Mouse (Mus musculus) liver, embryonic 12.5 days (tissue): ENCODE data around the gene Grk5. TPM values are rescaled to one million over a fixed set of nuclear protein-coding genes. Genes with fewer than 3 reads are reported as not detected.
A peak's percentile ranks its signal among the peaks of the same experiment; 100 is the strongest.

Experiments used
- ATAC-seq: fragments of 200-750 bp; cut with Nextera tagmentation; 2 replicates; pipeline ENCODE4 v1.8.0; 2017; ENCODE audit warnings: moderate number of reproducible peaks, mild to moderate bottlenecking, moderate library complexity
- H3K27ac ChIP-seq: fragments of 300-500 bp; sonication (generic); 2 replicates; pipeline ENCODE4 v1.5.1; 2016; ENCODE audit warnings: mild to moderate bottlenecking
- H3K27me3 ChIP-seq: fragments of 300-500 bp; sonication (generic); replicated peaks from 2 replicates; pipeline ENCODE4 v1.6.1; 2016; ENCODE audit warnings: mild to moderate bottlenecking, moderate library complexity
- H3K36me3 ChIP-seq: fragments of 300-500 bp; sonication (generic); 2 replicates; pipeline ENCODE4 v1.6.1; 2016; ENCODE audit warnings: mild to moderate bottlenecking, moderate library complexity
- H3K4me1 ChIP-seq: fragments of 300-500 bp; sonication (generic); 2 replicates; pipeline ENCODE4 v1.6.1; 2016
- H3K4me2 ChIP-seq: fragments of 300-500 bp; sonication (generic); 2 replicates; pipeline ENCODE4 v1.6.1; 2016; ENCODE audit warnings: mild to moderate bottlenecking, moderate library complexity
- H3K4me3 ChIP-seq: fragments of 300-500 bp; sonication (generic); 2 replicates; pipeline ENCODE4 v1.5.1; 2016; ENCODE audit warnings: mild to moderate bottlenecking, moderate library complexity
- H3K9ac ChIP-seq: fragments of 300-500 bp; sonication (generic); 2 replicates; pipeline ENCODE4 v1.6.1; 2016; ENCODE audit warnings: mild to moderate bottlenecking, moderate library complexity
- H3K9me3 ChIP-seq: fragments of 300-500 bp; sonication (generic); replicated peaks from 2 replicates; pipeline ENCODE4 v1.6.1; 2016; ENCODE audit warnings: mild to moderate bottlenecking, moderate library complexity
- whole genome bisulfite sequencing: fragments of 180-500 bp; shearing (Covaris S2); methylation state at CpG from one replicate; pipeline ENCODE4 v1.1.7; 2016; ENCODE audit not compliant: insufficient replicate concordance; 5-methylcytosine and 5-hydroxymethylcytosine counted together
- polyA plus RNA-seq: library from polyadenylated mRNA; unstranded; fragments of >200 nt; fragmentation: Nextera tagmentation; extraction: Ambion mirVana; gene quantifications from 2 replicates; pipeline ENCODE4 v1.2.1, GENCODE M21; 2016

Gene Grk5
- polyA plus RNA-seq, 1 experiment from 2014 or later = 1.5 TPM

DNA sequence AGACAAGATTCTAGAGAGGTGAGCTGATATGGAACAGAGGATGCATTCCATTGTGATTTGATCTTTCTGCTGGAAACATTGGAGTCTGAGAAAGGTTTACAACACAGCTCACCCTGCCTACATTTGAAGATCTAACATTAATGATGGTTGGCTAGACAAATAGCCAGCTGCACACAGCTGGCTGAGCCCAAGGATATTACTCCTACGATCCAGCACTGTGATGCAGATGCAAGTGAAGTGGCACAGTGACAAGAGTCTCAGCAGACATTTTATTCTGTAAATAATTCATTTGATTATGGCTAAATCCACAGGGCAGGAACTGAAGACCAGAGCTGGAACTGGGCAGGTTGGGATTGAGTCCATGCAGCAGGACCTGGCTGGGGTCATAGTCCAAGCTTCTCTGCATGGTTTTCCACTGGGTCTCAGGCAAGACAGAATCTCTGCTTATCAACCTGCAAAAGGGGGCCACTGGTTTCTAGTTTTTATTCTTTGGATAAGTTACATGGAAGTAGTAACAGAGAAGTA is 70.2 kb downstream of the Grk5 start:
- no peak overlapping the region for H3K27ac ChIP-seq
- no peak overlapping the region for H3K9ac ChIP-seq

DNA sequence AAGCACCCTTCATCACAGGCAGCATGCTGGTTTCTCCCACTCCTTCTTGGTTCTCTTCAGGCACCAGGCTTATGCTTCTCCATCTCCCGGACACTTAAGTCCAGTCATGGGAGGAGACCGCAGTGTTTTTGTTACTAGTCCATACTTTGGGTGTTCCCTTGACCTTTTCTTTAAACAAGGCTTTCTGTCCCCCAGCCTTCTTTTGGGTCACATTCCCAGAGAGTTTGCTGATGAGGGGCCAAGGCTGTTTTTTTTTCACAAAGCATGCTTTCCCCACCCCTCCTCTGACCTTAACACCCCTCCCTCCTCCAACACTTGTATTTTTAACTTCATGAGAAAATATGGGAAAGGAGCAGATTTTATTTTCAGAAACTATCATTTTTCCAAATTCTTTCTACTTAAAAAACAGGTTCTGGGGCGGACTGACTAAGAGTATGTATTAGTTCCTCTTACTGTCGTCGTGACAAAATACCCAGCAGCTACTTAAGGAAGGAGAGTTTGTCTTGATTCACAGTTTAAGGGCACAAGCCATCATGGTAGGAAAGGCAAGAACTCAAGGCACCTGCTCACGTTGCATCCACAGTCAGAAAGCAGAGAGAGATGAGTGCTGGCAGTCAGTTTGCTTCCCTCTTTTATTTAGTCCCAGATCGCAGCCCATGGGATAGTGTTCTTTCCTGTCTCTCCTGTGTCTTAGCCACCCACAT is 73.0 kb downstream of the Grk5 start:
- WGBS = 61% methylated on average over 7 of the region's 7 CpGs
- Histone ChIP-seq H3K4me2 (no peak overlapping the region), H3K27ac (no peak overlapping the region), H3K4me3 (no peak overlapping the region), H3K4me1 (no peaks in the 10 kb centered on the region), H3K27me3 (no peaks in the 10 kb centered on the region), H3K36me3 (no peaks in the 10 kb centered on the region), H3K9me3 (no peaks in the 10 kb centered on the region), H3K9ac (no peak overlapping the region)
- ATAC-seq = no peak

More for the DNA sequence above, 70.2 kb downstream of the Grk5 start:
- ATAC-seq = no peak
- Histone ChIP-seq H3K4me2 (no peak overlapping the region), H3K4me1 (no peaks in the 10 kb centered on the region), H3K9me3 (no peaks in the 10 kb centered on the region), H3K4me3 (no peak overlapping the region), H3K27me3 (no peaks in the 10 kb centered on the region), H3K36me3 (no peaks in the 10 kb centered on the region)
- 70% methylated on average over 1 of the region's 1 CpGs for WGBS

DNA sequence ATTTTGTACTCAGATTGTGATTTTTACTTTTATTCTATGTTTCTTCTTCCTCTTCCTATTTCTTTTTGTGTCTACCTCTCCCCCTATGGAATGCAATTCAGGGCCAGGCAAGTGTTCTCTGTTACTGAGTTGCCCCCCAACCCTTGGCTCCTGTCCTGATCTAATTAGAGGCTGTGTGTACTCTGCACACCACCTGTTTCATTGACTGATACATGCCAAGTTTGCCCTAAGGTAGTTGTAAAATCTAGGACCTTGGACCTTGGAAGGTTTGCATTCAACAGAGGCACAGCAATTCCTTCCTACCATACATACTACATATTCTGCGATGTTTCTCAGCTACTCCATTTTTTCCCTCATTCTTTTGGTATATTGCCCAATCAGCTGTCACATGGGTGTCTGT is 78.4 kb downstream of the Grk5 start:
- Histone ChIP-seq H3K27me3 (no peaks in the 10 kb centered on the region), H3K4me1 (no peaks in the 10 kb centered on the region), H3K4me3 (no peak overlapping the region), H3K9me3 (no peaks in the 10 kb centered on the region), H3K27ac (no peak overlapping the region), H3K4me2 (no peak overlapping the region), H3K36me3 (no peaks in the 10 kb centered on the region), H3K9ac (no peak overlapping the region)
- no peak for ATAC-seq
- WGBS = 74% methylated on average over 1 of the region's 1 CpGs

DNA sequence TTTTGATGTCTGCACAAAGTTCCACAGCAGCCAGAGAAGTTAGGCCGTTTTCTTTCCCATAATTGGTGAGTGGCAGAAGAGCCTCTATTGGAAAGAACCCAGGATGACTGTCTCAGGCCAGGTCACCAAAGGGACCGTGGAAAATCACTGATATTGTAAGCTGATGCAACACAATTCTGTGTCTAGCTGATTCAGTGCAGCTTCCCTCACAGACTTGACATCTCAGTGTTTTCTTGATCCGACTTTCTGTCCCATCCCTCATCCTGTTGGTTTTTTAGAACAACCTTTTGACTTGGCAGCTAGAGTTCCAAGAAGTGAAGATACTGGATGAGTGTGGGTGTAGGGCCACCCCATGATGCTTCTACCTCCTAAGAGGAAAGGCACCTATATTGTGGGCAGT is 80.9 kb downstream of the Grk5 start:
- Histone ChIP-seq H3K27ac (no peak overlapping the region), H3K9me3 (no peaks in the 10 kb centered on the region), H3K27me3 (no peaks in the 10 kb centered on the region), H3K9ac (no peak overlapping the region), H3K4me3 (no peak overlapping the region), H3K36me3 (no peaks in the 10 kb centered on the region), H3K4me2 (no peak overlapping the region), H3K4me1 (no peaks in the 10 kb centered on the region)
- 58% methylated on average over 3 of the region's 3 CpGs for WGBS
- no peak for ATAC-seq

DNA sequence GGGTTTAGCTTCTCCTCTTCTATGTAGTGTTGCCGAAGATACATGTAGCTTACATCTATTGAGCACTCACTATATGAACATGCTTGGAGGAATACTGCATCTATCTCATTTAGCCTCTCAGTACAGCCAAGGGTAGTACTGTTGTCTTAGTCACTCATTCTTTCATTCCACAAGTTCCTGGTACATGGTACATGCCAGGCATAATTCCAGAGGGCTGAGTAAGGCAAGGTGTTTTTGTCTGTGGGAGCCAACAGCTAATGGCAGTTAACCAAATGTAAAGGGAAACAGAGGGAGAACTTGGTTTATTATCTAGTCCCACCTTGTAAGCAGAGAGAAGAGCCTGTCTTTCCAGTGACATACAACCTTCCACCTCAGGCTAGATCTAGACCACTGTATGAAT is 82.0 kb downstream of the Grk5 start:
- 78% methylated on average over 1 of the region's 1 CpGs for WGBS
- no peak for ATAC-seq

DNA sequence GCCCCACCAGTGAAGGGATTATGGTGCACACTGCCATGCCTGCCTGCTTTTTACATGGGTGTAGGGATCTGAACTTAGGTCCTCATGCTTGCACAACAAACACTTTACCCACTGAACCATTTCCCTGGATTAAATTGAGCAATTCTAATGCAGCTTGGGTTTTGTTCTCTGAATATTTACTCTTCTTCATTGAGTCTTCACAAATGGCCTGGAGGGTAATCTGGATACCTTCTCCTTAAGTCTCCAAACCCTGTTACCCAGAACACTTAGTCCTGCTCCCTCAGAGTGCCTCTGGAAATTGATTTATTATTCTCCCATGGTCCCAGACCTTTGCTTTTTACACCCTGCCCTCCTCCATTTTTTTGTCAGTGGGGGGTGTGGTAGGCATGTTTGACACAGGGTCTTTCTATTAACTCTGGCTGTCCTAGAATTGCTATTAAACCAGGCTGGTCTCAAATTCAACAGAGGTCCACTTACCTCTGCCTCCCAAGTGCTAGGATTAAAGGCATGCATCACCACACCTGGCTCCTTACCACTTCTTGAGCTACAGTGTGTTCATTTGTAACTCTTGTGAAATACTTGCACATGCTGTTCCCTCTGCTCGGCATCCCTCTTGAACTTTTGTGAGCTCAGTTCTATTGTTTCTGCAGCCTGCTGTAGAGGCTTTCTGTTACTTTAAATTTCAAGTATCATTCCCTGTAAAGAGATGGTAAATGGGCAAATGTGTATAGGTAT is 82.9 kb downstream of the Grk5 start:
- H3K4me3 ChIP-seq = no peak overlapping the region
- H3K9me3 ChIP-seq = no peaks in the 10 kb centered on the region
- ATAC-seq = no peak
- H3K27me3 ChIP-seq = no peaks in the 10 kb centered on the region
- no peak overlapping the region for H3K9ac ChIP-seq
- H3K27ac ChIP-seq = no peak overlapping the region
- H3K4me1 ChIP-seq = no peaks in the 10 kb centered on the region
- H3K4me2 ChIP-seq = no peak overlapping the region
- no peaks in the 10 kb centered on the region for H3K36me3 ChIP-seq
- 68% methylated on average over 1 of the region's 1 CpGs for WGBS

More for the DNA sequence above, 82.0 kb downstream of the Grk5 start:
- Histone ChIP-seq H3K4me3 (no peak overlapping the region), H3K4me2 (no peak overlapping the region), H3K9ac (no peak overlapping the region), H3K27me3 (no peaks in the 10 kb centered on the region), H3K9me3 (no peaks in the 10 kb centered on the region), H3K36me3 (no peaks in the 10 kb centered on the region), H3K4me1 (no peaks in the 10 kb centered on the region), H3K27ac (no peak overlapping the region)

DNA sequence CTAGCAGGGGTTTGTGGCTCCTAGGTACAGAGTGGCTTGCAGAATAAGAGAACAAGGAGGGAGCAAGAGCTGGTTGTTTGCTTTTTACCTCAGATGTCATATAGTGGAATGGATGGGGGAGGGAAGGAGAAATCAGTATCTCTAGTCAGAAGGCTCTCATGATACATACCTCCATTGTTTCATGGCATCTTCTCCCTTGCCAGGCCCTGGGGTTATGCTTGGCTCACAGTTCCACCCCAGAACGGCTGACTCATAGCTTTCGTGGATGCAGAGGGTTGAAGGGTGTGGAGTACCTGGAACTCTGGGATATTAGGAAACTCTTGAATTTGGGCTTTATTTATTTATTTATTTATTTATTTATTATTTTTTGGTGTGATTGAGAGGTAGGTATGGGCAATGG is 84.0 kb downstream of the Grk5 start:
- Histone ChIP-seq H3K9me3 (no peaks in the 10 kb centered on the region), H3K9ac (no peak overlapping the region), H3K4me2 (no peak overlapping the region), H3K27ac (no peak overlapping the region), H3K27me3 (no peaks in the 10 kb centered on the region), H3K4me1 (no peaks in the 10 kb centered on the region), H3K36me3 (no peaks in the 10 kb centered on the region), H3K4me3 (no peak overlapping the region)
- 77% methylated on average over 2 of the region's 2 CpGs for WGBS
- ATAC-seq = no peak

DNA sequence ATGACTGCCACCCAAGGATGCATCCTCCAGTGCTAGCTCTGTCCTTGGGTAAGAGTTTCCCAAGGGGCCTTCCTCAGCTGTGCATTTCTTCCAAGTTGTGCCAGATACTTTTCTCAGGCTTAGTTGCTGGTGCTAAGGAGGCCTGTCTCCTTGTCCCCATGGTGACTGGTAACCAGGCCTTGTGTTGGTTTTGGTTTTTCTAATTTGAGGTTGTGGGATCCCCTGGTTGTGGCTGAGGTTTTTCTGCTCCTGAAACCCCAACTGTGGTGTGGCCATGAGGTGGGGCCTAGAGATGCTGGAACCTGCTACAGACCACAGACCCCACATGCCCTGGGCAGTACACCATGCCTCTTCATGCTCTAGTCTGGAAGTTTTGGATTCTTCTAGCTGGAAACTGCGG is 90.0 kb downstream of the Grk5 start:
- ATAC-seq = no peak
- Histone ChIP-seq H3K27ac (no peak overlapping the region), H3K4me1 (no peaks in the 10 kb centered on the region), H3K4me3 (no peak overlapping the region), H3K36me3 (no peaks in the 10 kb centered on the region), H3K9me3 (no peaks in the 10 kb centered on the region), H3K4me2 (no peak overlapping the region), H3K9ac (no peak overlapping the region), H3K27me3 (no peaks in the 10 kb centered on the region)
- 59% methylated on average over 1 of the region's 1 CpGs for WGBS

DNA sequence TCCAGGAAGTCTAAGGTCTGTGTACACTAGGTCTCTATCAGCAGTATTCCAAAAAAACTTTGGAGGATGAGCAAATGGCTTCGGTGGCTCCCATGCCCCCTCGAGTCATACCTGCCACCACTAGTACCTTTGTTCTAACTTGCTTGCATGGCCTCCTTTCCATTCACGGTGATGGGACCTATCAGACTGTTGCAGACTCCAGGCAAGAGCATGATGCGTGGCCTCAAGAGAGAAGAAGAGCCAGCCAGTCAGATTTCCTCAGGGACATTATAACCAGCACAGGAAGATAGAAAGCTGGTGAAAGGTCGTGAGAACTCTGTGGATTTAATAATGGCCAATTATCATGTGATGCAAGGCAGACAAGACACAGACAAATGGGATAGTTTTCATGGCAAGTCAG is 91.8 kb downstream of the Grk5 start:
- no peaks in the 10 kb centered on the region for H3K27me3 ChIP-seq
- H3K9me3 ChIP-seq = no peaks in the 10 kb centered on the region
- no peak overlapping the region for H3K4me3 ChIP-seq
- no peak for ATAC-seq
- no peak overlapping the region for H3K4me2 ChIP-seq
- WGBS = 49% methylated on average over 5 of the region's 5 CpGs
- H3K9ac ChIP-seq = no peak overlapping the region
- no peaks in the 10 kb centered on the region for H3K36me3 ChIP-seq
- H3K4me1 ChIP-seq = no peaks in the 10 kb centered on the region
- H3K27ac ChIP-seq = no peak overlapping the region

DNA sequence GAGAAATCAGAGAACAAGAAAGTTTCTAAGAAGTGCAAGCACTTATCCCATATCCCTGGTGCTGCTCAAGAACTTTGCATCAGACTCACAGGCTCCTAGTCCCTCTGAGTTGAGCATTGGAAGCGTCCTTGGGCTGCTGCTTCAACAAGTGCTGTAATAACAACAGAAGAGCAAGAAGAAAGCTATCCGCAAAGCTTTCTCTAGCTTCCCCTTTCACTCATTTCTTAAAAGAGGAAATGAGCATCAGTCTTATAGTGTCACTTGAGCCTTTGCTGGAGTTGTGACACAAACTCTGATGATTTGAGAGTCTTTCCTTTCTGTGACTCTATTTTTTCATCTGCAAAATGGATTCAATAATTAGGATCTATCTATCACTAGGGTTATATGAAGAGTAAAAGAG is 92.3 kb downstream of the Grk5 start:
- WGBS = 47% methylated on average over 2 of the region's 2 CpGs
- ATAC-seq = no peak

DNA sequence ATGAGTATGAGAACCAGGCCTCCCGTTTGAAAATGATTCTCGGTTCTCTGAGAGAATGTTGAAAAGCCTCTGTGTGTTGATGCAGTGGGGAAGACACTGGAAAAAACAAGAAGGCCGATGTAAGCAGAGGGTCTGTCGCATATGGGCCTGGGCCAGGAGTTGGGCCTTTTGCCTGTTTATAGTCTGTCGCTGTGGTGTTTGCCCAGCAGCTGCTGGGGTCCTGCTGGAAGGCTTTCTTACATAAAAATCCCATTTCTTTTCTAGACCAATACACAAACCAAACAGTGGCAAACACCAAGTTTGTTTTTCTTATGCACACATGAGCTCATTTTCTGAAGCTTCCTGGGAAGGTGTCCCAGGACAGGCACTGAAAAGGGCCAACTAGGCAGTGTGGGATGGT is 100.2 kb downstream of the Grk5 start:
- H3K4me2 ChIP-seq = no peak overlapping the region
- H3K27ac ChIP-seq = no peak overlapping the region
- no peaks in the 10 kb centered on the region for H3K9me3 ChIP-seq
- no peak overlapping the region for H3K9ac ChIP-seq
- no peaks in the 10 kb centered on the region for H3K36me3 ChIP-seq
- peaks cover 8% of the 10 kb centered on the region for H3K4me1 ChIP-seq
- 70% methylated on average over 5 of the region's 5 CpGs for WGBS
- ATAC-seq = no peak
- H3K27me3 ChIP-seq = no peaks in the 10 kb centered on the region
- H3K4me3 ChIP-seq = no peak overlapping the region

More for the DNA sequence above, 92.3 kb downstream of the Grk5 start:
- H3K27me3 ChIP-seq = no peaks in the 10 kb centered on the region
- no peak overlapping the region for H3K4me2 ChIP-seq
- no peaks in the 10 kb centered on the region for H3K9me3 ChIP-seq
- H3K27ac ChIP-seq = no peak overlapping the region
- no peak overlapping the region for H3K4me3 ChIP-seq
- H3K36me3 ChIP-seq = no peaks in the 10 kb centered on the region
- no peak overlapping the region for H3K9ac ChIP-seq
- H3K4me1 ChIP-seq = no peaks in the 10 kb centered on the region

DNA sequence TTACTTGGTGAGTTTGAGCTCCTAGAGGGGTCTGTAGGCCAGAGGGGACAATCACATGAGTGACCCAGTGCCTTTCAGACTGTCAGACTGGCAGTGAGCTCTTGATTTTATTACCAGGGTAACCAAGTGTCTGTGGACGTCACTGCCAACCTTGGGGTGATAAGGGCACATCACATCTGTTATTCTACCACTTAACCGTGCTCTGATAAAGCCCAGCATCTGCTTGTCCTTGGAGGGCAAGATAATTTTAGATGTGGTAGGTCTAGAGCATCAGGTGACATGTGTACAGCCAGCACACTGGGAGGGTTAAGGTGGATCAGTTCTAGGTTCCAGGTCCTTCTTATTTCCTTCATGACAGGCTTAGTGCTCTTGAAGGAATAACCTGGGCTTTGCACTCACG is 104.7 kb downstream of the Grk5 start:
- Histone ChIP-seq H3K27me3 (no peaks in the 10 kb centered on the region), H3K4me3 (no peak overlapping the region), H3K9me3 (no peaks in the 10 kb centered on the region), H3K4me1 (peaks cover 14% of the 10 kb centered on the region), H3K4me2 (no peak overlapping the region), H3K9ac (no peak overlapping the region), H3K27ac (no peak overlapping the region), H3K36me3 (no peaks in the 10 kb centered on the region)
- peak; percentile 83 for ATAC-seq
- WGBS = 33% methylated on average over 3 of the region's 3 CpGs
